Mouse (Mus musculus): ENCODE results near the gene Slc12a9.

- TF ChIP-seq POLR2A (IDR thresholded peaks at IDR 0.05; ENCODE audit: extremely low read depth, insufficient read depth, low read length) (no peak), CTCF (IDR thresholded peaks at IDR 0.05; ENCODE audit: low read depth, low read length) (no peak)
Observed at GRCm38 (mm10) chr5:137268131-137268910, 65.1 kb downstream of the Slc12a9 start.

Data from liver, adult 2 months (tissue).